Mouse (Mus musculus) heart, embryonic 14.5 days (tissue): Measurements from ENCODE around the gene Prss33. TPM values are rescaled to one million over a fixed set of nuclear protein-coding genes. Genes with fewer than 3 reads are reported as not detected.

Source experiments
- ATAC-seq: fragments of 200-750 bp; cut with Nextera tagmentation; 2 replicates; pipeline ENCODE4 v1.8.0; 2017; ENCODE audit warnings: low read depth, moderate TSS enrichment; ENCODE audit not compliant: insufficient number of reproducible peaks, insufficient read depth, low FRiP score
- H3K27ac ChIP-seq, 2 experiments: fragments of 200-500 bp in 1 of 2; fragments of 300-500 bp in 1 of 2; sonication (generic) in 1 of 2; replicated peaks in 1 of 2; 2 replicates each; pipeline ENCODE4 v1.5.1; 2012 to 2014; ENCODE audit warnings: low read depth in 2 of 2, low read length in 2 of 2, control low read depth in 1 of 2, mild to moderate bottlenecking in 1 of 2, mixed read lengths in 1 of 2; ENCODE audit not compliant: control insufficient read depth in 1 of 2, insufficient read depth in 1 of 2
- H3K27me3 ChIP-seq: fragments of 300-500 bp; sonication (generic); 2 replicates; pipeline ENCODE4 v1.6.1; 2014; ENCODE audit warnings: mild to moderate bottlenecking, low read length, control low read depth; ENCODE audit not compliant: control insufficient read depth, insufficient read depth
- H3K36me3 ChIP-seq: fragments of 300-500 bp; sonication (generic); 2 replicates; pipeline ENCODE4 v1.6.1; 2014; ENCODE audit warnings: mild to moderate bottlenecking, control low read depth, low read length, mixed read lengths; ENCODE audit not compliant: control insufficient read depth, insufficient read depth
- H3K4me1 ChIP-seq, 2 experiments: fragments of 200-500 bp in 1 of 2; fragments of 300-500 bp in 1 of 2; sonication (generic) in 1 of 2; 2 replicates each; pipeline ENCODE4 v1.6.1; 2012 to 2014; ENCODE audit warnings: low read length in 2 of 2, control low read depth in 1 of 2, mixed read lengths in 1 of 2; ENCODE audit not compliant: control insufficient read depth in 2 of 2, insufficient read depth in 2 of 2
- H3K4me2 ChIP-seq: fragments of 300-500 bp; sonication (generic); 2 replicates; pipeline ENCODE4 v1.6.1; 2014; ENCODE audit warnings: mild to moderate bottlenecking, low read length
- H3K4me3 ChIP-seq, 2 experiments: fragments of 200-500 bp in 1 of 2; fragments of 300-500 bp in 1 of 2; sonication (generic) in 1 of 2; 2 replicates each; pipeline ENCODE4 v1.5.1; 2012 to 2014; ENCODE audit warnings: low read length in 2 of 2, mild to moderate bottlenecking in 2 of 2, control low read depth in 1 of 2, low read depth in 1 of 2, moderate library complexity in 1 of 2; ENCODE audit not compliant: control insufficient read depth in 1 of 2, insufficient read depth in 1 of 2
- H3K9ac ChIP-seq: fragments of 300-500 bp; sonication (generic); 2 replicates; pipeline ENCODE4 v1.6.1; 2014; ENCODE audit warnings: mild to moderate bottlenecking, low read length
- H3K9me3 ChIP-seq: fragments of 300-500 bp; sonication (generic); 2 replicates; pipeline ENCODE4 v1.6.1; 2016; ENCODE audit warnings: low read length, control low read depth; ENCODE audit not compliant: control insufficient read depth
- WGBS: fragments of 180-500 bp; shearing (Covaris S2); extraction: QIAGEN DNeasy Blood & Tissue Kit; methylation state at CpG from one replicate; pipeline ENCODE4 v1.1.7; 2014; 5-methylcytosine and 5-hydroxymethylcytosine counted together
- polyA plus RNA-seq: library from polyadenylated mRNA; unstranded; fragments of >200 nt; fragmentation: Nextera tagmentation; extraction: Ambion mirVana; gene quantifications from 2 replicates; pipeline ENCODE4 v1.2.1, GENCODE M21; 2014

Gene Prss33
- polyA plus RNA-seq, 1 experiment from 2014 or later = not detected

GRCm38 (mm10) chr17:23791079-23791357 lies 44.8 kb downstream of the Prss33 start:
- Histone ChIP-seq H3K36me3 (no peaks in the 10 kb centered on the region), H3K4me2 (peak overlapping the region; percentile 68), H3K4me1 (peaks cover 13 to 16% of the 10 kb centered on the region in 2 experiments), H3K9me3 (no peaks in the 10 kb centered on the region), H3K9ac (peak overlapping the region; percentile 76), H3K4me3 (peak overlapping the region; percentile 48 to 52), H3K27ac (peak overlapping the region; percentile 78 to 88), H3K27me3 (no peaks in the 10 kb centered on the region)
- no peak for ATAC-seq
- WGBS = 53% methylated on average over 2 of the region's 2 CpGs

- Histone ChIP-seq H3K9ac (peak within 1 kb of the TSS; percentile 76), H3K4me2 (peak within 1 kb of the TSS; percentile 68), H3K4me3 (peak within 1 kb of the TSS; percentile 48 to 52), H3K4me1 (peaks cover 13 to 16% of the 10 kb centered on the region in 2 experiments), H3K27ac (peak within 1 kb of the TSS; percentile 78 to 88), H3K36me3 (no peaks in the 10 kb centered on the region), H3K27me3 (no peaks in the 10 kb centered on the region), H3K9me3 (no peaks in the 10 kb centered on the region)
- ATAC-seq = no peak
- 3% methylated on average over 29 of the region's 29 CpGs for WGBS
Observed at GRCm38 (mm10) chr17:23790269-23791078, 45.4 kb downstream of the Prss33 start, which contains the start of gene Srrm2. Gene Srrm2, plus strand, starts transcription at chr17:23790532.

- H3K4me2 ChIP-seq = peak overlapping the region; percentile 68
- 19% methylated on average over 8 of the region's 8 CpGs for WGBS
- H3K4me1 ChIP-seq = peaks cover 13 to 16% of the 10 kb centered on the region in 2 experiments
- peak overlapping the region; percentile 78 to 88 for H3K27ac ChIP-seq
- no peak for ATAC-seq
- no peaks in the 10 kb centered on the region for H3K27me3 ChIP-seq
- peak overlapping the region; percentile 48 to 52; a peak in 3 of 4 replicates for H3K4me3 ChIP-seq
- peak overlapping the region; percentile 76 for H3K9ac ChIP-seq
- no peaks in the 10 kb centered on the region for H3K9me3 ChIP-seq
- no peaks in the 10 kb centered on the region for H3K36me3 ChIP-seq
Observed at GRCm38 (mm10) chr17:23789749-23790268, 46.0 kb downstream of the Prss33 start.

DNA sequence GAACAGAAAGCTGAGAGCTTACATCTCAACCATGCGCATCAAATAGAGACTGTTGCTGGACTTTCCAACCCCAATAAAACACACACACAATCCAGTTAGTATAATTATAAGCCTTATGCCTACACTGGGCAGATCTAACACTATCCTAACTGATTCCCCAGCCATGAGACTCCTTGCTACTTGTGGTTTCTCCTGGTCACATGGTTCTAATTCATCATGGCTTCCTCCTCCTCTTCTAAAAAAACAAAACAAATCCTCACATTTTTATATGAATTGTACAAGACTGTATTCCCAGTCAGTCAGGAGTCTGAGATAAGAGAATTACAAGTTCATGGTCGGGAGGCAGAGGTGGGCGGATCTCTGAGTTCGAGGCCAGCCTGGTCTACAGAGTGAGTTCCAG lies 46.9 kb downstream of the Prss33 start:
- WGBS = 79% methylated on average over 4 of the region's 4 CpGs
- ATAC-seq = no peak
- peaks cover 13 to 16% of the 10 kb centered on the region in 2 experiments for H3K4me1 ChIP-seq
- no peak overlapping the region for H3K27ac ChIP-seq
- H3K27me3 ChIP-seq = no peaks in the 10 kb centered on the region
- H3K4me2 ChIP-seq = no peak overlapping the region
- no peak overlapping the region for H3K9ac ChIP-seq
- no peaks in the 10 kb centered on the region for H3K36me3 ChIP-seq
- no peaks in the 10 kb centered on the region for H3K9me3 ChIP-seq
- H3K4me3 ChIP-seq = no peak overlapping the region

GRCm38 (mm10) chr17:23786510-23786931 lies 49.3 kb downstream of the Prss33 start:
- no peaks in the 10 kb centered on the region for H3K9me3 ChIP-seq
- H3K27me3 ChIP-seq = no peaks in the 10 kb centered on the region
- peaks cover 13 to 16% of the 10 kb centered on the region in 2 experiments for H3K4me1 ChIP-seq
- no peaks in the 10 kb centered on the region for H3K36me3 ChIP-seq
- H3K9ac ChIP-seq = no peak overlapping the region
- H3K4me2 ChIP-seq = peak overlapping the region; percentile 93
- peak overlapping the region; percentile 48 to 54; a peak in 3 of 4 replicates for H3K4me3 ChIP-seq
- no peak for ATAC-seq
- WGBS = 17% methylated on average over 13 of the region's 13 CpGs
- H3K27ac ChIP-seq = no peak overlapping the region

- ATAC-seq = peak; percentile 70
- H3K4me1 ChIP-seq = peaks cover 11 to 14% of the 10 kb centered on the region in 2 experiments
- no peaks in the 10 kb centered on the region for H3K36me3 ChIP-seq
- 3% methylated on average over 43 of the region's 43 CpGs for WGBS
- H3K9me3 ChIP-seq = no peaks in the 10 kb centered on the region
- H3K27me3 ChIP-seq = no peaks in the 10 kb centered on the region
- H3K4me2 ChIP-seq = peak within 1 kb of the TSS; percentile 93
- peak within 1 kb of the TSS; percentile 70 for H3K9ac ChIP-seq
- H3K4me3 ChIP-seq = peak within 1 kb of the TSS; percentile 48 to 54
- H3K27ac ChIP-seq = no peak within 1 kb of the TSS
Observed at GRCm38 (mm10) chr17:23785561-23786471, 50.0 kb downstream of the Prss33 start, which contains the start of gene Flywch2. Gene Flywch2, minus strand, starts transcription at chr17:23786081.

GRCm38 (mm10) chr17:23783352-23783751 lies 52.5 kb downstream of the Prss33 start:
- no peaks in the 10 kb centered on the region for H3K36me3 ChIP-seq
- no peak overlapping the region for H3K9ac ChIP-seq
- H3K4me3 ChIP-seq = no peak overlapping the region
- H3K27ac ChIP-seq = no peak overlapping the region
- no peak for ATAC-seq
- H3K4me2 ChIP-seq = no peak overlapping the region
- H3K9me3 ChIP-seq = no peaks in the 10 kb centered on the region
- H3K27me3 ChIP-seq = no peaks in the 10 kb centered on the region
- peaks cover 3 to 4% of the 10 kb centered on the region in 2 experiments; a peak in 1 of 4 replicates for H3K4me1 ChIP-seq
